Mouse (Mus musculus): ENCODE data around the gene Arid4b. TPM values are rescaled to one million over a fixed set of nuclear protein-coding genes. Genes with fewer than 3 reads are reported as not detected.

Gene Arid4b
- polyA plus RNA-seq (2012; rRNA removed): 1.3 TPM in 2 replicates

GRCm38 (mm10) chr13:14063013-14063941 lies at the start of gene Arid4b, which contains the start of gene Ggps1:
Gene Arid4b (plus strand): TSS chr13:14063232.
Gene Ggps1 (minus strand): TSS chr13:14063488.

GRCm38 (mm10) chr13:14039292-14039965 lies 23.6 kb upstream of the Arid4b start, which contains the start of gene Tbce:
Gene Tbce (minus strand): TSS chr13:14039638.

Other genes starting within 250 kb of the Arid4b start
- 29.3 and 71.8 TPM in 2 replicates for gene B3galnt2, start 108.8 kb upstream of the Arid4b start, polyA plus RNA-seq (2012; rRNA removed)
- 1.1 and 3.1 TPM in 2 replicates for gene Tbce, start 23.6 kb upstream of the Arid4b start, polyA plus RNA-seq (2012; rRNA removed)
- gene Ggps1, start 256 bp downstream of the Arid4b start, polyA plus RNA-seq (2012; rRNA removed): 1.2 and 2.4 TPM in 2 replicates

Measured in stomach, adult 2 months (tissue).